Mouse (Mus musculus): ENCODE measurements around the gene Defb5.

DNA sequence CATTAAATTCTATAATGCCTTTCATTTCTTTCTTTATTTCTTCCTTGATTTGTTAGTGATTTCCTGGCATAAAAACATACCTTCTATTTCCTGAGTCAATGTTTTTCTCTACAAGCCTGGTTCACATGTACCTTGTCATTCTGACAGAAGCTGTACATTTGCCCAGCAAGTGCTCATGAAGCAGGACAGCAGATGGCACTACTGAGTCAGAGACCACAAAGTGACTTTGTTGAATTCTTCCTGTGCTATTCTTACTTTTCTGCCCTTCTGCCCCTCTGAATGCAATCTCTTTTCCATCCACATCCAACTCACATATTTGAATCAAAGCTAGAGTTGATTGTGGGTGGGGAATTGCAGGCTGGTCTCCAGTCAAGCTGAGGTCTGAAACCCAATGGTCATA lies 10.8 kb downstream of the Defb5 start:
- TF ChIP-seq CTCF (IDR thresholded peaks at IDR 0.05; ENCODE audit: insufficient read depth, low read depth, low read length): no peak
- TF ChIP-seq POLR2A (IDR thresholded peaks at IDR 0.05; ENCODE audit: insufficient read depth, low read depth, low read length): no peak
